Mouse (Mus musculus): ENCODE data around the gene Coq8a.

- TF ChIP-seq POLR2A (IDR thresholded peaks at IDR 0.05; ENCODE audit: low read depth, low read length) (no peak), CTCF (IDR thresholded peaks at IDR 0.05; ENCODE audit: extremely low read depth, insufficient read length, insufficient replicate concordance, low read depth, low read length) (no peak)
These were observed 21.6 kb upstream of the Coq8a start for GRCm38 (mm10) chr1:180220791-180221542.
